Mouse (Mus musculus): ENCODE results near the gene Zcchc7. TPM values are rescaled to one million over a fixed set of nuclear protein-coding genes. Genes with fewer than 3 reads are reported as not detected.
"Not testable (repeated sequence)": the region's sequence is repeated elsewhere in the genome, so short reads cannot be mapped to it uniquely, and the experiment has no call there.

The Zcchc7 gene
- polyA plus RNA-seq, 1 experiment from 2014 or later = 10.1 TPM

- no peak overlapping the region for H3K9ac ChIP-seq (ENCODE audit: low read depth, low read length)
- no peaks in the 10 kb centered on the region for H3K27me3 ChIP-seq (ENCODE audit: control insufficient read depth, insufficient read depth, low read depth, low read length)
- no peaks in the 10 kb centered on the region for H3K36me3 ChIP-seq (ENCODE audit: control insufficient read depth, insufficient read depth)
- H3K4me3 ChIP-seq (ENCODE audit: low read depth, low read length) = no peak overlapping the region
- H3K4me1 ChIP-seq (ENCODE audit: control insufficient read depth, low read depth, low read length) = peaks cover 3% of the 10 kb centered on the region; the same call in 1 of the 2 replicates
- H3K4me2 ChIP-seq (ENCODE audit: low read depth, low read length) = no peak overlapping the region
- no peaks in the 10 kb centered on the region for H3K9me3 ChIP-seq (replicated peaks; ENCODE audit: control insufficient read depth, low read length)
- 70% methylated on average over 14 of the region's 14 CpGs for WGBS (ENCODE audit: insufficient replicate concordance)
- ATAC-seq (ENCODE audit: low read depth) = no peak
- no peak overlapping the region for H3K27ac ChIP-seq (ENCODE audit: low read length)
Measured at GRCm38 (mm10) chr4:44939576-44940249, 184.0 kb downstream of the Zcchc7 start.

GRCm38 (mm10) chr4:44940286-44940685 lies 184.6 kb downstream of the Zcchc7 start:
- no peak overlapping the region for H3K27ac ChIP-seq (ENCODE audit: low read length)
- 70% methylated on average over 9 of the region's 9 CpGs for WGBS (ENCODE audit: insufficient replicate concordance)
- H3K9me3 ChIP-seq (replicated peaks; ENCODE audit: control insufficient read depth, low read length) = no peaks in the 10 kb centered on the region
- no peaks in the 10 kb centered on the region for H3K27me3 ChIP-seq (ENCODE audit: control insufficient read depth, insufficient read depth, low read depth, low read length)
- ATAC-seq (ENCODE audit: low read depth) = no peak
- H3K36me3 ChIP-seq (ENCODE audit: control insufficient read depth, insufficient read depth) = no peaks in the 10 kb centered on the region
- H3K4me3 ChIP-seq (ENCODE audit: low read depth, low read length) = no peak overlapping the region
- H3K9ac ChIP-seq (ENCODE audit: low read depth, low read length) = no peak overlapping the region
- H3K4me1 ChIP-seq (ENCODE audit: control insufficient read depth, low read depth, low read length) = peaks cover 3% of the 10 kb centered on the region; the same call in 1 of the 2 replicates
- H3K4me2 ChIP-seq (ENCODE audit: low read depth, low read length) = no peak overlapping the region

GRCm38 (mm10) chr4:44942237-44942636 lies 186.6 kb downstream of the Zcchc7 start:
- H3K9ac ChIP-seq (ENCODE audit: low read depth, low read length) = no peak overlapping the region
- H3K4me1 ChIP-seq (ENCODE audit: control insufficient read depth, low read depth, low read length) = peaks cover 3% of the 10 kb centered on the region; the same call in 1 of the 2 replicates
- 17% methylated on average over 1 of the region's 1 CpGs for WGBS (ENCODE audit: insufficient replicate concordance)
- no peaks in the 10 kb centered on the region for H3K9me3 ChIP-seq (replicated peaks; ENCODE audit: control insufficient read depth, low read length)
- no peak overlapping the region for H3K4me2 ChIP-seq (ENCODE audit: low read depth, low read length)
- no peak for ATAC-seq (ENCODE audit: low read depth)
- H3K36me3 ChIP-seq (ENCODE audit: control insufficient read depth, insufficient read depth) = no peaks in the 10 kb centered on the region
- no peak overlapping the region for H3K27ac ChIP-seq (ENCODE audit: low read length)
- no peaks in the 10 kb centered on the region for H3K27me3 ChIP-seq (ENCODE audit: control insufficient read depth, insufficient read depth, low read depth, low read length)
- H3K4me3 ChIP-seq (ENCODE audit: low read depth, low read length) = no peak overlapping the region

- Histone ChIP-seq H3K4me1 (ENCODE audit: control insufficient read depth, low read depth, low read length) (peaks cover 3% of the 10 kb centered on the region; the same call in 1 of the 2 replicates), H3K9ac (ENCODE audit: low read depth, low read length) (no peak overlapping the region), H3K4me2 (ENCODE audit: low read depth, low read length) (no peak overlapping the region), H3K27me3 (ENCODE audit: control insufficient read depth, insufficient read depth, low read depth, low read length) (no peaks in the 10 kb centered on the region), H3K27ac (ENCODE audit: low read length) (no peak overlapping the region), H3K36me3 (ENCODE audit: control insufficient read depth, insufficient read depth) (no peaks in the 10 kb centered on the region), H3K4me3 (ENCODE audit: low read depth, low read length) (no peak overlapping the region), H3K9me3 (replicated peaks; ENCODE audit: control insufficient read depth, low read length) (no peaks in the 10 kb centered on the region)
- 69% methylated on average over 6 of the region's 6 CpGs for WGBS (ENCODE audit: insufficient replicate concordance)
- ATAC-seq (ENCODE audit: low read depth) = no peak
Measured at GRCm38 (mm10) chr4:44943480-44943879, 187.8 kb downstream of the Zcchc7 start.

GRCm38 (mm10) chr4:44944426-44945075 lies 188.9 kb downstream of the Zcchc7 start:
- 66% methylated on average over 10 of the region's 10 CpGs for whole genome bisulfite sequencing (ENCODE audit: insufficient replicate concordance)
- Histone ChIP-seq H3K36me3 (ENCODE audit: control insufficient read depth, insufficient read depth) (no peaks in the 10 kb centered on the region), H3K9ac (ENCODE audit: low read depth, low read length) (no peak overlapping the region), H3K27ac (ENCODE audit: low read length) (no peak overlapping the region), H3K27me3 (ENCODE audit: control insufficient read depth, insufficient read depth, low read depth, low read length) (no peaks in the 10 kb centered on the region), H3K4me1 (ENCODE audit: control insufficient read depth, low read depth, low read length) (peaks cover 3% of the 10 kb centered on the region; the same call in 1 of the 2 replicates), H3K4me2 (ENCODE audit: low read depth, low read length) (no peak overlapping the region), H3K4me3 (ENCODE audit: low read depth, low read length) (no peak overlapping the region), H3K9me3 (replicated peaks; ENCODE audit: control insufficient read depth, low read length) (no peaks in the 10 kb centered on the region)
- no peak for ATAC-seq (ENCODE audit: low read depth)

GRCm38 (mm10) chr4:44946126-44946525 lies 190.4 kb downstream of the Zcchc7 start:
- not testable (repeated sequence) for H3K9me3 ChIP-seq (replicated peaks; ENCODE audit: control insufficient read depth, low read length); H3K4me3 ChIP-seq (ENCODE audit: low read depth, low read length); H3K9ac ChIP-seq (ENCODE audit: low read depth, low read length); H3K27ac ChIP-seq (ENCODE audit: low read length); H3K36me3 ChIP-seq (ENCODE audit: control insufficient read depth, insufficient read depth); ATAC-seq (ENCODE audit: low read depth); H3K4me1 ChIP-seq (ENCODE audit: control insufficient read depth, low read depth, low read length); H3K4me2 ChIP-seq (ENCODE audit: low read depth, low read length); H3K27me3 ChIP-seq (ENCODE audit: control insufficient read depth, insufficient read depth, low read depth, low read length)
- WGBS (ENCODE audit: insufficient replicate concordance) = 87% methylated on average over 2 of the region's 2 CpGs

GRCm38 (mm10) chr4:44947464-44947863 lies 191.8 kb downstream of the Zcchc7 start:
- no peak overlapping the region for H3K4me3 ChIP-seq (ENCODE audit: low read depth, low read length)
- ATAC-seq (ENCODE audit: low read depth) = no peak
- WGBS (ENCODE audit: insufficient replicate concordance) = 74% methylated on average over 5 of the region's 5 CpGs

GRCm38 (mm10) chr4:44948314-44948713 lies 192.6 kb downstream of the Zcchc7 start:
- H3K4me2 ChIP-seq (ENCODE audit: low read depth, low read length) = no peak overlapping the region
- H3K4me1 ChIP-seq (ENCODE audit: control insufficient read depth, low read depth, low read length) = no peaks in the 10 kb centered on the region
- H3K36me3 ChIP-seq (ENCODE audit: control insufficient read depth, insufficient read depth) = no peaks in the 10 kb centered on the region
- no peak for ATAC-seq (ENCODE audit: low read depth)
- H3K27me3 ChIP-seq (ENCODE audit: control insufficient read depth, insufficient read depth, low read depth, low read length) = no peaks in the 10 kb centered on the region
- no peaks in the 10 kb centered on the region for H3K9me3 ChIP-seq (replicated peaks; ENCODE audit: control insufficient read depth, low read length)
- no peak overlapping the region for H3K9ac ChIP-seq (ENCODE audit: low read depth, low read length)
- H3K4me3 ChIP-seq (ENCODE audit: low read depth, low read length) = no peak overlapping the region
- 70% methylated on average over 1 of the region's 1 CpGs for WGBS (ENCODE audit: insufficient replicate concordance)
- H3K27ac ChIP-seq (ENCODE audit: low read length) = no peak overlapping the region

More at GRCm38 (mm10) chr4:44947464-44947863, 191.8 kb downstream of the Zcchc7 start:
- no peak overlapping the region for H3K27ac ChIP-seq (ENCODE audit: low read length)
- no peak overlapping the region for H3K9ac ChIP-seq (ENCODE audit: low read depth, low read length)
- no peak overlapping the region for H3K4me2 ChIP-seq (ENCODE audit: low read depth, low read length)
- H3K4me1 ChIP-seq (ENCODE audit: control insufficient read depth, low read depth, low read length) = peaks cover under 1% of the 10 kb centered on the region; the same call in 1 of the 2 replicates
- no peaks in the 10 kb centered on the region for H3K9me3 ChIP-seq (replicated peaks; ENCODE audit: control insufficient read depth, low read length)
- no peaks in the 10 kb centered on the region for H3K36me3 ChIP-seq (ENCODE audit: control insufficient read depth, insufficient read depth)
- no peaks in the 10 kb centered on the region for H3K27me3 ChIP-seq (ENCODE audit: control insufficient read depth, insufficient read depth, low read depth, low read length)

GRCm38 (mm10) chr4:44953041-44953440 lies 197.4 kb downstream of the Zcchc7 start:
- Histone ChIP-seq H3K4me1 (ENCODE audit: control insufficient read depth, low read depth, low read length) (no peaks in the 10 kb centered on the region), H3K9ac (ENCODE audit: low read depth, low read length) (no peak overlapping the region), H3K4me3 (ENCODE audit: low read depth, low read length) (no peak overlapping the region), H3K9me3 (replicated peaks; ENCODE audit: control insufficient read depth, low read length) (no peaks in the 10 kb centered on the region), H3K4me2 (ENCODE audit: low read depth, low read length) (no peak overlapping the region), H3K27me3 (ENCODE audit: control insufficient read depth, insufficient read depth, low read depth, low read length) (no peaks in the 10 kb centered on the region), H3K36me3 (ENCODE audit: control insufficient read depth, insufficient read depth) (no peaks in the 10 kb centered on the region), H3K27ac (ENCODE audit: low read length) (no peak overlapping the region)
- ATAC-seq (ENCODE audit: low read depth) = no peak
- 68% methylated on average over 9 of the region's 9 CpGs for WGBS (ENCODE audit: insufficient replicate concordance)
